Comparison of ENCODE assay signal across 8 mouse cellular contexts in genomic region chr4:123588353-123589301, GRCm38 (mm10).
DNase-seq lines count a peak whose midpoint lies in the region; ATAC-seq lines count a peak whose summit lies in the region.

No protein-coding gene starts in this region.

- H3K9me3 ChIP-seq in heart, embryonic 13.5 days, result no peaks in the 10 kb centered on the region

- peak; percentile 34 for DNase-seq in retina, embryonic 14.5 days (ENCODE audit: low spot score)
- DNase-seq in retina, postnatal 1 day, result no peak
- DNase-seq in adrenal gland, postnatal 25 days, result peak; percentile 31
- DNase-seq in kidney, postnatal 4 days, result peak; percentile 49 to 70
- DNase-seq in splenic B cell, adult 2 months (ENCODE audit: low read depth, low spot score), result peak; percentile 32
- DNase-seq in cerebellum, adult 11-12 months, result no peak
- no peak for DNase-seq in left cerebral cortex, adult 11 months (ENCODE audit: low spot score)

- peaks cover 69% of the 10 kb centered on the region for H3K4me1 ChIP-seq in heart, embryonic 13.5 days

- H3K27ac ChIP-seq in heart, embryonic 13.5 days (replicated peaks), result peak overlapping the region; percentile 70

- H3K4me2 ChIP-seq in heart, embryonic 13.5 days, result no peak overlapping the region

- peak overlapping the region; percentile 13; the same call in 1 of the 2 replicates for H3K9ac ChIP-seq in heart, embryonic 13.5 days

- no peak overlapping the region for H3K4me3 ChIP-seq in heart, embryonic 13.5 days

- WGBS in heart, embryonic 13.5 days, result 20% methylated on average over 7 of the region's 7 CpGs

- no peaks in the 10 kb centered on the region for H3K36me3 ChIP-seq in heart, embryonic 13.5 days
- H3K36me3 ChIP-seq in splenic B cell, adult 2 months (ENCODE audit: control insufficient read depth, insufficient read depth, low read length, poor library complexity, severe bottlenecking), result no peaks in the 10 kb centered on the region

- ATAC-seq in heart, embryonic 13.5 days (ENCODE audit: extremely low read depth, insufficient number of reproducible peaks, low FRiP score, low TSS enrichment), result no peak

- no peaks in the 10 kb centered on the region for H3K27me3 ChIP-seq in heart, embryonic 13.5 days (replicated peaks)
- no peaks in the 10 kb centered on the region for H3K27me3 ChIP-seq in splenic B cell, adult 2 months (ENCODE audit: control insufficient read depth, insufficient read depth, low read length, poor library complexity, severe bottlenecking)

Comparison
In these comparisons a context has a peak if more than half of its experiments do, and no peak if none do; other contexts are left out.
1. DNase-seq: peak in retina, embryonic 14.5 days (single experiment), adrenal gland, postnatal 25 days (single experiment), kidney, postnatal 4 days (2 of 2) and splenic B cell, adult 2 months (single experiment); none in retina, postnatal 1 day (single experiment), cerebellum, adult 11-12 months (single experiment) and left cerebral cortex, adult 11 months (single experiment).